Mouse (Mus musculus) cerebellum, adult 2 months (tissue): ENCODE data around the gene Spsb1.

Experiments used
- CTCF ChIP-seq: fragments of 200-500 bp; IDR thresholded peaks from 2 replicates; pipeline ENCODE4 v1.5.1; 2011; ENCODE audit warnings: low read depth, mild to moderate bottlenecking, control low read depth, low read length, moderate library complexity, borderline replicate concordance; ENCODE audit not compliant: insufficient read depth
- POLR2A ChIP-seq: fragments of 200-500 bp; IDR thresholded peaks from 2 replicates; pipeline ENCODE4 v1.6.1; 2011; ENCODE audit warnings: low read length, control low read depth, borderline replicate concordance; ENCODE audit not compliant: insufficient read depth

DNA sequence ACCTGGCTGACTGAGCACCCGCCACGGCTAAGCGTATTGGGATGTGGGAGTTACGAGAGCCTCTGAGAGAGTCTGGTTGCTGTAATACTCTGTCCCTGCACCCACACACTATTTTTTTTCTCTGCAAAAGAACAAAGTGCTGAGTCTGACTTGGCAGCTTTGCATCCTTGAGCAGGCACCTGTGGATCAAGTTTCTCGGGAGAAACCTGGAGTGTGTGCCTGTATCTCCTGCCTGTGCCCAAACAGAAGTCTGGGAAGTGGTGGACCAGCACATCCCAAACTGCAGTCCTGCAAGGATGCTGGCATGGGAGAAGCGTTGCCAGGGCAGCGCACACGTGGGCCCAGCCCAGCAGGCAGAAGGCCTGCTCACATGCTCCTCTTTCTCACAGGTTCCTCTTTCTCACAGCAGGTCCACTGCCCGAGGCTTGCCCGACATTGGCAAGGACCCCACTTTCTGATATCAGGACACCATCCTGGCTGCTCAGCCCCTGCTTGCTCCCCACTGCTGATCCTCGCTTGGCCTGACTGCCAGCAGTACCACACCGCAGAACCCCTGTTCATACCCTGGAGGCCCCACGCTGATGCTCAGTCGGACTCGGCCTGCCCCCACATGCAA lies 36.3 kb downstream of the Spsb1 start:
- no peak for TF ChIP-seq POLR2A
- TF ChIP-seq CTCF: no peak
